Mouse (Mus musculus): ENCODE data around the gene Cyp1a1.

Cyp1a1 gene

DNA sequence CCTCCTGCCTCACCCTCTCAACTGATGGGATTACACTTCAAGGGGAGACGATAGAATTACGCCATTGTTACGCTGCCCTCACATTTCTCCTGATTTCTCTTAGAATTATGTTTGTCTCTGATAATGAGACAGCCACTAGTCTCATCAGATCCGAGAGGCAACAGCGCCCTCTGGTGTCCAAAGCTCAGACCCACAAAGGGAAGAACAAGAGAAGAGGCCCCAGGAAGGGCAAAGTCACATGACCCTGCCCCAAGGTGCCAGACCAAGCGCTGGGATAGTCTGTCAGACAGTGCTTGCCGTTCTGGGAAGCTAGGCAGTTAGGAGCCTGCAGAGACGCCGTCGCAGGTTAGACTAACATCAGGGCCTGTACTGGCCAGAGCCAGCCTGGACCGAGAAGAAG is 32.0 kb upstream of the Cyp1a1 start:
- peak; percentile 91 for DNase-seq (ENCODE audit: low read depth, low spot score)

DNA sequence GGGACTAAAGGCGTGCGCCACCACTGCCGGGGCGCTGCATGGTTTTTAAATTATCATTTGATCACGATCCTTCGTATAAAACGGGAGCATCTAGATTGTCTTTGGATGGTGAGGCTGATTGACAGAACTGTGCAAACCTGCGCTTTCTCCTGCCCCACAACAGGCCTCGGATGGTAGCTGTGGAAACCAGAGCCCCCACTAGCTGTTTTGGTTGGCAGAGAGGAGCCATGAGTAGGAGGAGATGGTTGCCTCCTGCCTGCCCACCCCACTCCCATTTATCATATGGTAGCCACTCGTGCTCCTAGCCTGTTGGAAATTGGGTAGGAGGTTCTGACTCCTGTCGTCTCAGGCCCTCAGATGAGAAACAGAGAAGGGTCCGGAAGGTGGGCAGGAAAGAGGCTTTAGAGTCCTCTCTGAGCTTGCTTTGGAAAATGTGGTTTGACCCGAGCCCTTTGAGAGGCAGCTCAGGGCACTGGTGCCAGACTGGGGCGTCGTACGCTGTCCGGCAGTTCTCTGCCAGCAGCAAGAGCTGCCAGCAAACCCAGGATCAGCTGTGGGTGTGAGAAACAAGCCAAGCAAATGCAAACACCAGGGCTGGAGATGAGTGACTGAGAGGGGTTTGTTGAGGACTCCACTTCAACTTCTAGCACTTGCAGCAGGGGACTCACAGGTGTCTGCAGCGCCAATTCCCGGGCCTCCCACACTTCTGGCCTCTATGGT is 30.9 kb upstream of the Cyp1a1 start:
- DNase-seq (ENCODE audit: low read depth, low spot score) = no peak

DNA sequence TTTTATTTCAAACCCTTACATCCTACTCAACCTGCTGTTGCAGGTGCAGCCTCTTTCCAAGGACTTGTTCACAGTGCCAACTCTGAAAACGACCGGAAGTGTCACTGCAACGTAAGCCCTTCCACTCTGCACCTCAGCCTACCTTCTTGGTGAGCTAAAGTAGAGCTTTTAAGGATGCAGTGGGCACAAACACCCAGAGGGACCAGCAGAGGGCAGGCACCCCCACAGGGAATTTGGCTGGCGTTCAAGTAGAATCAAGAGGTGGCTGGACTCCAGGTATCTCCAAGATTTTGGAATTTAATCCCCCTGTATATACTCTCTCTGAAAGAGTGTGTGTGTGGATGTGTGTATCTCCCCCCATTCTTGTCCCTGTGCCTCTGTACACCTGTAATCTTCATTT is 29.9 kb upstream of the Cyp1a1 start:
- no peak for DNase-seq (ENCODE audit: low read depth, low spot score)

DNA sequence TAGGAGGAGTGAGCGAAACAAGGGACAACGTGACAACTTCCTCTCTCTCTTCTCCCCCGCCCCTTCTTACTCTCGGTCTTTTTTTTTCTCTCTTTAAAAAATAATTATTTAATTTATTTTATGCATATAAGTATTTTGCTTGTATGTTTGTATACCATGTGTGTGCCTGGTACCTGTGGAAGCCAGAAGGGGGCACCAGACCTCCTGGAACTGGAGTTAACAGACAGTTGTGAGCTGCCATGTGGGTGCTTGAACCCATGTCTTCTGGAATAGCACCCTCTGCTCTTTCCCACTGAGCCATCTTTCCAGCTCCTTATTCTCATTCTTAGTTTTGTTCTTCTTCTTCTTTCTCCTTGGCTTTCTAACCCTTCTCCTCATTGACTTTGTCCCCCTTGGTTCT is 28.8 kb upstream of the Cyp1a1 start:
- DNase-seq (ENCODE audit: low read depth, low spot score) = no peak

DNA sequence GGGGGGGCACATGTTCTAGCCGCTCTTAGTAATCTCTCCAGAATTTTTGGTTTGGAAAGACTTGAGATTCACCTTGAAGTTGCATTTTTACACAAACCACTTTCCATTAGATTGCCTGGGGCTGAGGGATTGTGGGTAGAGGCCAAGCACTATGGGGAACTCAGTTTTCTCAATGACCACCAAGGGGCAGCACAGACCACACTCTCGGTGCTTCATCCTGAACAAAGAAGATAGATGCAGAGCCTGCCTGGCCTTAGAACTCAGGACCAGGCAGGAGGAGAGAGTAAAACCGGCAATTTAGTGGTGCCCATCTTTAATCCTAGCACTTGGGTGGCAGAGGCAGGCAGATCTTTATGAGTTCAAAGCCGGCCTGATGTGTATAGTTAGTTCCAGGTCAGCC is 28.0 kb upstream of the Cyp1a1 start:
- DNase-seq (ENCODE audit: low read depth, low spot score) = peak; percentile 62

DNA sequence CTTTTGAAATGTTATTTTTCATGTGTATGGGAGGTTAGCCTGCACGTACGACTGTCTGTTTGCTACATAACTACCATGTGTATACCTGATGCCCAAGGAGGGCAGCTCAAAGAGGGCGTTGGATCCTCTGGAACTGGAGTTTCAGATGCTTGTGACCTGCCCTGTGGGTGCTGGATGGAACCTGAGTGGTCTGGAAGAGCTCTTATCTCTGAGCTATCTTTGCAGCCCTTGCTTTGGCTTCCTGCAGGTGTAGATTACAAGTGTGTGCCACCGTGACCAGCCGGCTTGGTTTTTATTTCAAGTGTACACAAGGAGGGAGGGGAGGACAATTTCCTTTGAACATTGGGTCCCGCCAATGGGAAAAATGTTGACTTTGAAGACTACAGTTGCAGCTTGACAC is 27.2 kb upstream of the Cyp1a1 start:
- DNase-seq (ENCODE audit: low read depth, low spot score) = no peak

DNA sequence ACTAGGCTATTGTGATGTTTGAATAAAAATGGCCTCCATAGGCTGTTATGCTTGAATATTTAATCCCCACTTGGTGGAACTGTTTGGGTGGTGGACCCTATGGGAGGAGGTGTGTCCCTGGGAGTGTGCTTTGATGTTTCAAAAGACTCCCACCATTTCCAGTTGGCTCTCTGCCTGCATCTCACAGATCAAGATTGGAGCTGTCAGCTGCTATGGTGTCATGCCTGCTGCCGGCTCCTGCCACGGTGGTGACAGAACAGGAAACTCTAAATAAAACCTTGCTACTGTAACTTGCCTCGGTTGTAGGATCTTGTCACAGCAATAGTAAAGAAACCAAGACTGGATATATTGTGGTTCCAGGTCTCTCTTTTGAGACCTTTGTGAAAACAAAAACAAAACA is 26.2 kb upstream of the Cyp1a1 start:
- DNase-seq (ENCODE audit: low read depth, low spot score) = no peak

DNA sequence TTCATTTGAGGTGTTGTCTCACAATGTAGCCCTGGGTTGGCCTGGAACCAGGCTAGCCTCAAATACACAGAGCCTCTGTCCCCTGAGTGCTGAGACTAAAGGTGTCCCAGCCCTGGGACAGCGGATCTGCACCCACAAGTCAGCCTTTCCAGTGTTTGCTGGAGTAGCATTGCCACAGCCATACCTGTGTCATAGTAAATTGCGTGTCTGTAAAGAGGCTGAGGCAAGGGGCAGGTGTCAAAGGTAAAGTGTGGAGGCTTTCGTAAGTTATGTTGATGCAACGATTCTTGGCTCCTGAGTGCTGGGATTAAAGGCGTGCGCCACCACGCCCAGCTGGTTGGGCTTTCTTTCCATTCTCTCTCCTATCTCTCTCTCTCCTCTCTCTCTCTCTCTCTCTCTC is 23.1 kb upstream of the Cyp1a1 start:
- DNase-seq (ENCODE audit: low read depth, low spot score) = no peak

DNA sequence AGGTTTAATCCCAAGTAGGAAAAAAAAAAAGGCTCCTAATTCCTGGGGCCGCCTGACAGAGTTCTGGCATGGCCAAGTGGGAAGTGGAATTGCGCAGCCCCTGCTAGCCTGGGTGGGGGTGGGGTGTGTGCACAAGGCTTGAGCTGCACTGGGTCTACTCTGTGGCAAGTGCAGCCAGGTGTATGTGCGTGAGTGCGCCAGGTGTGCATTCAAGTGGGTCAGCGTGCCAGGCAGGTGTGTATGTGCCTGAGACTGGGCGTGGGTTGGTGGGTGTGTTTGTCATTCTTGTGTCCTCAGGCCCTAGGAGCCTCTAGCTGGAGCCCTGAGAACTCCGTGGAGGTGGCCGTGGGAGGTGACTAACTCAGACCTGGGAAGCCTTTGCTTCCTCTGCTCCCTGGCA is 21.2 kb upstream of the Cyp1a1 start:
- no peak for DNase-seq (ENCODE audit: low read depth, low spot score)

DNA sequence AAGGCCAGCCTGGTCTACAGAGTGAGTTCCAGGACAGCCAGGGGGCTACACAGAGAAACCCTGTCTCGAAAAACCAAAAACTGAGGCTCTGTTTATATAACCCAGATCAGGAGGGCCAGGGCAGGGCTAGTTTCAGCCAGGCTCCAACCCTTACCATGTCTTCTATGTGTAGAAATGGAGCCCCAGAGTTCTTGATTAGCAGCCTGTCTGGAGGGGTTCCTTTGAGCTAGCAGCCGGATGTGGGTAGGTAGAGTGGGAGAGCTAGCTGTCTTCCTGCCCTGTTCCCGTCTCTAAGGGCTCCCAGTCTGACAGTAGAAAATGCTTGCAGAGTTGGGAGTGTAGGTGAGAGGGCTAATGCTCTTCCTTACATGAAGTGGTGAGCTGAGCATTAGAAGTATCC is 20.6 kb upstream of the Cyp1a1 start:
- no peak for DNase-seq (ENCODE audit: low read depth, low spot score)

DNA sequence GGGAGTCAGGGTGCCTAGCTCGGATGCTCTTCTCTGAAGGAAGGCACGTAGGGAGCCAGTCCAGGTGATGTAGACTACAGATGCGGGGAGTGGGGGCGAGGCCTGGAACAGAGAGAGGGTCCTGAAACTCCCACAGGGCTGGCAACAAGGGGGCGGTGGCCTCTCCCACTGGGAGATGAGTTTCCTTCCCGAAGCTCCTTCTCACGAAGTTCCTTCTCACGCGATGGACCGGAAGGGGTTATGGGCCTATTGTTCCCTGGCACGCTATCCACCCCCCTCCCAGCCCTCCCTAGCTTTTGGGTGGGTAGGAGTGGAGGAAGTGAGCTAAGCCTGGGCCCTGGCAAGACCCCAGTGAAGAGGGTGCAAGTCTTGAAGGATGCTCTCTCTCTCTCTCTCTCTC is 19.9 kb upstream of the Cyp1a1 start:
- DNase-seq (ENCODE audit: low read depth, low spot score) = no peak

DNA sequence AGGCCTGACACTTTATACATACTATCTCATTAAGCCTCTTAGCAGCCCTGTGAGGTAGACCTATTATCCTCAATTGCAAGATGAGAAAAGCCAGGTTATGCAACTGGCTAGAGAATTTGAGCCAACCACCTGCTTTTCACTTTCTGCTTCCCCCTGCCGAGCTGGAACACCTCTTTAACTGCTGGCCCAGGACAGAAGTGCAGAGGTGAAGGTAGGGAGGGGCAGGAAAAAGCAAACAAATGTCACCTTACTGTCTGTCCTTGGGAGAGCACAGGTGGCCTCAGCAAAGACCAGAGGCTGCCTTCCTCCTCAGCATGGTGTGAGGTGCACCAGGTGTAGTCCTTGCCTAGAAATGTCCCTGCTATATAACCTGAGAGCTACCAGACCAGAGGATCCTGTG is 19.5 kb upstream of the Cyp1a1 start:
- DNase-seq (ENCODE audit: low read depth, low spot score) = no peak

DNA sequence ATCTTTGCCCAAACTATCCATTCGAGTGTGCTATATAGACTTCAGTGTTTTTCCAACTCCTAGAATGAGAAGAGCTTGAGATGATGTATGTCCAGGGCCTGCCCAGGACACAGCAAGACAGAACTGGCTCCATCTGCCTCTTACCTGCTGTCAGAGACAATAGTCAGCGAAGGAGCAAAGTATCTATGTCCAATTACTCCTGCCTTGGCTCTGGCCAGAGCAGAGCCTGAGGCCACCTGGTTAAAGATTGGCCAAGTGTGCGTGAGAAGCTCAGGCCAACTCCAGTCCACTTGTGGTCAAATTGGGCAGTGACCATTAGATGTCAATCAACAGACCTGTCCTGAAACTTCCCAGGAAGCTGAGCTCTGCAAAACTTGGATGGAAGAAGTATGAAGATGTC is 18.2 kb upstream of the Cyp1a1 start:
- no peak for DNase-seq (ENCODE audit: low read depth, low spot score)

DNA sequence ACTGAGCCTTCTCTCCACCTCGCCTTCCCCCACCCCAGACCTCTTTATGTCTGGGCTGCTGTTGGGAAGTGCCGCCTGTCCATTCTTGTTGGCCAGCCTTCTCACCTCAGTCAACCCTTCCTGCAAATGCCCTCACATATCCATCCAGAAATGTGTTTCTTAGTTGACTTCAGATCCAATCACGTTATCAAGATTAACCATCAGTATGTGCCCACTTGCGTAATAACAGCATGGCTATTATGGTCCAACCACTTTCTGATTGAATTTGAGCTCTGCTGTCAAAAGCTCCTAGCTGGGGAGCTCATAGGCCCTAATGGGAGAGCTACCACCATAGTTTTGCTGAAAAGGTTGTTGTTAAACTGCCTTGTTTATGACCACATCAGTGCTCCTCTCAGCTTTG is 16.7 kb upstream of the Cyp1a1 start:
- DNase-seq (ENCODE audit: low read depth, low spot score) = no peak

DNA sequence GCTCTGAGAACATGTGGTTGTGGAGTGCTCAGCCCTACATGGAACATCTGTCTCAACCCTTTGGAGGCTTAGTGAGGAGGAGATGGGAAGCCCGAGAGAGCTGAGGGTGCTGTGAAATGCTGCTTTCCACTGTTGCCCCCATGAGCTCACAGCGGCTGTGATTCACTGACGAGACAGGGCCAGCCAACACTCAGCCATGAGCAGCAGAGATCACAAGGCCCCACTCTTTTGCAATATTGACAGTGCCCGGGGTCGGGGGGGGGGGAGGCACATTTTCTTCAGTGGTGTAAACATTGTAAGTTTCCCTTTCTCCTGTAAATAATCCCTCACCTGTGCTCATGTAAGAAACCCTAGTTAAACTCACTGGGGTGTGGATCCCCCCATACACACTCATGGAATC is 16.2 kb upstream of the Cyp1a1 start:
- DNase-seq (ENCODE audit: low read depth, low spot score) = no peak

DNA sequence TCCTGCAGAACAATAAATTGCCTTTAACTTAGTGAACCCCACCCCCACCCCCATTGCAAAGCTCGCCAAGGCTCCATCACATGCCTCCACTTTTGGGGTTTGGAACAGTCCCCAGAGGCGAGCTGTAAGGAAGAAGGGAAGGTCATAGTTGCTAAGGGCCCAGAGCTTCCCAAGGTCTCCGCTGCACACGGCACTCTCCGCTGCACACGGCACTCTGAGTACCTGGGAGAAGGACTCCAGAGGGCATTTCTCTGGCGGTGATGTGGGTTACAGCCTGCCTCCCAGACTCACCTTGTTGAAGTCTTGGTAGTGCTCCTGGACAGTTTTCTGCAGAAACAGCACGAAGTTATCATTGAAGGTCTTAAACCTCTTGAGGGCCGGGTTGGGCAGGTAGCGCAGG is 6.3 kb upstream of the Cyp1a1 start:
- no peak for DNase-seq (ENCODE audit: low read depth, low spot score)

DNA sequence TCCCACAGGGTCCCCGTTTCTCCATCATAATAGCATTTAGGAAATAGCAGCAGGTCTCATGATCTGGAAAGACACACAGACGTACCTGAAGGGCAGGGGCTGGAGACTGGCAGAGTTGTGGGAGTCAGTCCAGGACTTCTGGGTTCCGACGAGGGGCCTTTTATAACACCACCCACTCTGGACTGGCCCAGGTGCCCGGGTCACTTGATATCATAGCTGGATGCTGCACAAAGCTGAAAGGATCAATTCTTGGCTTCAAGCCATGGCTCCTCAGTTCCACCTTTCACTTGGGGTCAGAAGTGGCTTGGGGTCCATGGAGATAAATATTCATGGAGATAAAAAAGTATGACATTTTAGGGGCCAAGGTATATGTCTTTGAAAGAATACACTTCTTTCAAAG is 4.2 kb upstream of the Cyp1a1 start, which contains the start of gene Cyp1a2:
Gene Cyp1a2, minus strand, starts transcription at position 184 of the 400 bp plus-strand sequence.
- no peak for DNase-seq (ENCODE audit: low read depth, low spot score)

DNA sequence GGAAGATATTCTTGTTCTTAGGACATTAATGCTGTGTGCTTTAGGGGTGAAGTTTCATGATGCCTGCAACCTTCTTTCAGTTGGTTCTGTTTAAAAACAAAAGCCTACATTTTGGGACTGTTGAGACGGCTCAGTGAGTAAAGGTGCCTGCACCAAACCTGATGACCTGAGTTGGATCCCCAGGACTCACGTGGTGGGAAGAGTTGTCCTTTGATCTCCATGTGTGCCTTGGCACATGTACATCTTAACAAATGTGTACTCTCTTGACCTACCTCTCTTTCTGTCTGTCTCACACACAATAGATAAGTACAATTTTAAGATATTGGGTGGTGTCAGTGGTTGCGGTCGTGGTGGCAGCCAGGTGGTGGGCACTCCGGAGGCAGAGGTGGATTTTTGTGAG is 1.7 kb upstream of the Cyp1a1 start:
- no peak for DNase-seq (ENCODE audit: low read depth, low spot score)

DNA sequence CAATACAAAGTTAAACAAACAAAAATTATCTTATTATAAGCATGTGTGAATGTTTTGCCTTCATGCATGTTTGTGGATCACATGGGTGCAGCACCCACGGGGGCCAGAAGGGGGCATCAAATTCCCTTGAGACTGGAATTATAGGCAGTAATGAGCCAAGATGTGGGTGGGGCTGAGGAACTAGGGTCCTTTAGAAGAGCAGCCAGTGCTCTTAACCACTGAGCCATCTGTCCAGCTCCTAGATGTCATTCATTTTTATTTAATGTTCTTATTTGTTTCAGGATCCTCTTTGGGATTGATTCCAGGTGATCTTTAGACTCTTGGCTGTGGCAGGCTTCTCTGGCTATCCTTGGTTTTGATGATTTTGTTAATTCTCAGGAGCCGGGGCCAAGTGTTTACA is 430 bp downstream of the Cyp1a1 start:
- no peak for DNase-seq (ENCODE audit: low read depth, low spot score)

DNA sequence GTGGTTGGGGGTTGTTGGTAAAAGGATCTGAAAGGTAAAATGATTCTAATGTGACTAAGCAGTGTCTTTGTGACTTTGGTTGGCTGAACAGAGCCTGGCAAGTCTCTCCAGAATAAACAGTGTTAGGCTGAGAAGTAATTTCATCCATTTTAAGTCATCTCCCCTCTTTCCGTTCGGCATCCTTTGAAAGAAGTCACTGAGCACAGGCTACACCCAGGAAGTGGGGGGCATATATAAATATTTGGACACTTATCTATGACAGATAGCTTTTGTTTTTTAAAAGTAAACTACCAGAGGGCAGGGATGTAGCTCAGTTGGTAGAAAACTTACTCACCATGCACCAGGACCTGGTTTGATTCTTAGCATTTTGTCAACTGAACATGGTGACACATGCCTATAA is 878 bp downstream of the Cyp1a1 start:
- DNase-seq (ENCODE audit: low read depth, low spot score) = no peak

DNA sequence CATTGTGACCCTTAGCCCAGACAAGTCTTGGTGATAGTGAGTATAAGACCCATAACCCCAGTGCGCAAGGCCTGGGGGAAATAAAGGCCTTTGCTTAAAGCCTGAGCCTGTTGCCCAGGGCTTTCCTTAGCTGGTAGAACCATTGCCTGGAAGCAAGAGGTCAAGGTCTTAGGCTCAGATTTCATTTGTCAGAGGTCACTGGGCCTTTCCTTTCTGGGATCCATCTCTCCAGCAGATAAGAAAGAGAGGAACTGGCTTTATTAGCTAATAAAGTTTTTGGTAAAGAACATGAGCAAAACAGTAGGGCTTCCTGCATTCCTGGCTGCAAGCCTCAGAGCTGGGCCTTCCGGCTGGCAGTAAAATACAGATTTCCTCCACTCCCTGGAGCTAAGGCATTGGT is 6.4 kb downstream of the Cyp1a1 start:
- DNase-seq (ENCODE audit: low read depth, low spot score) = no peak

DNA sequence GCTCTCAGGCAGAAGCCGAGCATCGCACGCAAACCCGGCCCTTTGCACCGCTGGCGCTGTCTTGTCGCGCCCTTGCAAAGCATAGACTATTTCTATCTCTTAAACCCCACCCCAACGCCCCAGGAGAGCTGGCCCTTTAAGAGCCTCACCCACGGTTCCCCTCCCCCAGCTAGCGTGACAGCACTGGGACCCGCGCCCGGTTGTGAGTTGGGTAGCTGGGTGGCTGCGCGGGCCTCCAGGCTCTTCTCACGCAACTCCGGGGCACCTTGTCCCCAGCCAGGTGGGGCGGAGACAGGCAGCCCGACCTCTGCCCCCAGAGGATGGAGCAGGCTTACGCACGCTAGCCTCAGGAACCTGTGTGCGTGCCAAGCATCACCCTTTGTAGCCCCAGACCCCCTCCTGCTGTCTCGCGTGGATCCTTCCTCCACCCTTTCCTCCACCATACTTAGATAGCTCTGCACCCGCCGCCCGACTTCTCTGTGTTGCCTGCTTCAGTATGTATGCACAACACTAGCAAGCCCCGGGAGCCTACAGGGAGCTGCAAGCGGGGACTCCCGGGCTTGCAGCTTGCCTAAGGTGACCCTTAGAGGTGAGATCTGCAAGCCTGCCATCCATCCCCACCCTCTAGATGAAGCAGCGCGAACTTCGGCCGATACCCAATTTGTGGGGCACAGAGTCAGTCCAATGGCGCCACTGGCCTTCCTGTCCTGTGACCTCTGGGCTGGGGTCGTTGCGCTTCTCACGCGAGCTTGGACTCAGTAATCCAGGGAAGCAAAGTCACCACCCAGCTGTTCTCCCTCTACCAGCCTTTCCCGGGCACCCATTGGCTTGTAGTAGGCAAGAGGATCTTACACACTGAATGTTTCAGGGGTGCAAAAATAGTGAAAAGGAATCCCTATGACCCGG is 8.9 kb downstream of the Cyp1a1 start:
- no peak for DNase-seq (ENCODE audit: low read depth, low spot score)

DNA sequence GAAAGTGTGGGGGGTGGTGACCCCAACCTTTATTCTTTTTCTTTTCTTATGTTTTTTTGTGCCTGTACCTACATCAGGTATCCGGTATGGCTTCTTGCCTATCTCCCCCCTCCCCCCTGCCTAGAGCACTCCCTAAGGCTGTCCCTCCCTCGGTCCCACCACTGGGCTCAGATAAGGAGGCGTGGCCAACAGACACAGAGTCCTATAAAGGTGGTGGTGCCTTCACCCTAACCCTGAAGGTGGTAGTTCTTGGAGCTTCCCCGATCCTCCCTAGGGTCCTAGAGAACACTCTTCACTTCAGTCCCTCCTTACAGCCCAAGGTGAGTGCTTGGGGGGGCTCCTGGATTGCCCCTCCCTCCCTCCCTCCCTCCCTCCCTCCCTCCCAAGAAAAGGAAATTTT is 9.7 kb downstream of the Cyp1a1 start:
- DNase-seq (ENCODE audit: low read depth, low spot score) = no peak
